Mouse (Mus musculus) gastrocnemius, postnatal 14 days (tissue): ENCODE measurements around the gene Cacfd1. TPM values are rescaled to one million over a fixed set of nuclear protein-coding genes. Genes with fewer than 3 reads are reported as not detected.

Experiments used
- DNase-seq: peaks from one replicate; pipeline ENCODE4 v3.0.0; 2021; ENCODE audit warnings: mixed read lengths
- intact Hi-C: fragments of 180-260 bp; cut with DNase I; formaldehyde crosslinking; loops from one replicate; pipeline ENCODE4 v1.15.1; 2025; ENCODE audit warnings: low total_unique reads
- total RNA-seq, 2 experiments: library from RNA; stranded (reverse); gene quantifications; 2 replicates each; pipeline ENCODE4 v1.2.3; 2021

The Cacfd1 gene
- total RNA-seq, 2 experiments from 2014 or later, result 21.2 to 21.4 TPM

DNA sequence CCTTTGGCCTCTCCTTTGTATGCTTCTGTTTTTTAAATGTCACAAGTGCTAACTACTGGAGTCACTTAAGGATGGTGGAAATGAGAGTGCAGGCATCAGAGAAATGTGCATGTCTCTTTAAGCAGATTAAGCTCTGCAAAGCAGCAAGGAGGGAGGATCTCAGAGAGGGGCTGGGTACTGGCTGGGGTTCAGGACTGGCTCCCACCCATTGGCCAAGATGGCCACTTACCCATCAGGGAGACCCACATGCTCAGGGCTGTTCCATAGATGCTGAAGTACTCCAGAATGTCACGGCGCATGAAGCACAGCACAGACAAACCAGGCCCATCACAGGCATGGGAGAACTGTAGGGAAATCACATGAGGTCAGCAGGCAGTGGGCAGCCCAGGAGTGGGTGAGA is 57.4 kb downstream of the Cacfd1 start:
- DNase-seq, result no peak
- intact Hi-C loops, result no loop called here

GRCm38 (mm10) chr2:27067996-27068395 is 58.3 kb downstream of the Cacfd1 start:
- intact Hi-C loops, result no loop called here
- DNase-seq, result no peak

DNA sequence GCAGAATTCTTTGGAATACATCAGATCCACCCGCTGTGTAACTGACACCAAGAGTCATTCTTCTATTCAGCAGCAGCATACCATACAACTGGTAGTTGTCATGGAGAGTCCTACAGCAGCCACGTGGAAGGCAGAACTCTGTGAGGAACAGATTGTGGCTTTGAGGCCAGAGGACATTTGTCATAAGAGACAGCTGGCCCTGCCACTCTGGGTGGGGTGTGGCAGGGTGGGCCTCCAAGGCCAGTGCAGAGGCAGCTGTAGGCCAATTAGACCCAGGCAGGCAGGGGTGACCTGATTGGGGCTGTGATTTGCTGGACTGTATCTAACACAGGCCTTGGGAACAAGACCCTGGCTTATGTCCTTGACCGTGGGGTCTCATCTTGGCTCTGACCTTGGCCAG is 59.9 kb downstream of the Cacfd1 start:
- DNase-seq, result no peak
- intact Hi-C loops, result loop anchor here (10.0 kb wide), 1 partner anchor 55 kb away; no protein-coding TSS in a partner anchor

DNA sequence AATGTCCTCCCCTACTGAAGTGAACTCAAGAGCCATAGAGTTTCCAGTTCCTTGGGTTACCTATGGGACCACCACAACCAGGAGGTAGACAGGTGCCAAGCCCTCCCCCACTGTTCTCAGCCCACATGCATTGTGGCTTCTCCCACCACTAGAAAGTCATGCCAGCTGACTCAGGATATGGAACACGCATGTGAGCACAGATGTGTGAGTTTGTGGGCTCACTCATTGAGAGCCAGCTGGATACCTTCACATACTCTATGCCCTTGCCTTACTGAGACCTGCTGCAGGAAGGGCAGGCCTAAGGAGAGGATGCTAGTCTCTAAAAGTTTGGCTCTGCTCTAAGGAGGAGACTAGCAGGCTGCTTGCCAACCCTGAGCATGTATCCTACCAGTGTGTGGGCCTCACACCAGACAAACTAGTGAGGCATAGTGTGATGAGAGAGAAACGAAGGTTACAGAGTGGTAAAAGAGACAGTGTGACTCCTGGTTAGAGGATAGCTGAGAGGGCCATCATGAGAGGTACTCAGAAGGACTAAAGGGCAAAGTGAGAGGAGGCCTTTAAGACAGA is 60.6 kb downstream of the Cacfd1 start:
- intact Hi-C loops, result loop anchor here (10.0 kb wide), 1 partner anchor 54 kb away; no protein-coding TSS in a partner anchor

More for the DNA sequence above, 60.6 kb downstream of the Cacfd1 start:
- no peak for DNase-seq

Other genes starting within 250 kb of the Cacfd1 start
- not detected for gene Abo, start 144.9 kb upstream of the Cacfd1 start, total RNA-seq
- 10 to 100 TPM; 11.9 to 13.3 TPM for gene Surf6, start 107.0 kb upstream of the Cacfd1 start, total RNA-seq
- gene Med22, start 99.2 kb upstream of the Cacfd1 start, total RNA-seq, result 10 to 100 TPM; 19.2 to 19.7 TPM
- 100 to 1,000 TPM; 309 to 346 TPM for gene Rpl7a, start 99.2 kb upstream of the Cacfd1 start, total RNA-seq
- 10 to 100 TPM; 15.3 to 17.2 TPM for gene Surf2, start 93.6 kb upstream of the Cacfd1 start, total RNA-seq
- gene Surf1, start 93.4 kb upstream of the Cacfd1 start, total RNA-seq, result 10 to 100 TPM; 35.0 to 37.8 TPM
- 10 to 100 TPM; 84.4 to 85.1 TPM for gene Surf4, start 76.0 kb upstream of the Cacfd1 start, total RNA-seq
- gene Stkld1, start 75.9 kb upstream of the Cacfd1 start, total RNA-seq, result not detected
- 10 to 100 TPM; 13.3 to 16.2 TPM for gene Rexo4, start 45.5 kb upstream of the Cacfd1 start, total RNA-seq
- not detected for gene Adamts13, start 36.5 kb upstream of the Cacfd1 start, total RNA-seq
- gene Slc2a6, start 18.1 kb downstream of the Cacfd1 start, total RNA-seq, result under 1 TPM; 0.11 to 0.62 TPM
- 10 to 100 TPM; 30.5 to 36.4 TPM for gene Mymk, start 62.3 kb downstream of the Cacfd1 start, total RNA-seq
- gene Adamtsl2, start 69.5 kb downstream of the Cacfd1 start, total RNA-seq, result 10 to 100 TPM in 1 of 2 experiments, 1 to 10 TPM in 1; 6.3 to 10.5 TPM
- gene Fam163b, start 132.6 kb downstream of the Cacfd1 start, total RNA-seq, result under 1 TPM; 0.07 to 0.08 TPM
- gene Dbh, start 155.3 kb downstream of the Cacfd1 start, total RNA-seq, result under 1 TPM in 1 of 2 experiments, not detected in 1; 0.12 TPM
- 1 to 10 TPM; 4.2 to 6.0 TPM for gene Sardh, start 238.4 kb downstream of the Cacfd1 start, total RNA-seq